Mouse (Mus musculus): Measurements from ENCODE around the gene Olfr191. TPM values are rescaled to one million over a fixed set of nuclear protein-coding genes. Genes with fewer than 3 reads are reported as not detected.
"Not testable (repeated sequence)": the region's sequence is repeated elsewhere in the genome, so short reads cannot be mapped to it uniquely, and the experiment has no call there.

Olfr191 gene
- not detected in 2 replicates for polyA plus RNA-seq (2016; fragmentation: Nextera tagmentation; extraction: Ambion mirVana)

DNA sequence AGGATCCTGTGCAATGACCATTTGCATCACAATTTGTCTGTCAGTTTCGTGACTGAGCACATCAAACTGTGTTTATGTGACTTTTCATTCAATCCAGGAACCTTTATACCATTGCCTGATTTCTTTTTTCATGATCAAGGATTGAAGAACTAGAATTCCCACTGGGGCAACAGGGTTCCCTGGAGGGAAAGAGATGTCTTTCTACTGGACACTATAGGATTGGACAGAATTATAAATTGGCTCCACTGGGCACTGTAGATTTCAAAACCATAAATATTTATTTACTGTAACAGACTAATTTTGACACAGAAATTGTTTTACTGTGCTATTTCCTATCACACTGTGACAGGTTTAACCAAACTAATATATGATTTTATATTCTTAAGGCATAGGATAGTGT is at the start of gene Olfr191:
Gene Olfr191, minus strand, starts transcription at position 101 of the 400 bp plus-strand sequence.
- H3K36me3 ChIP-seq; H3K9me3 ChIP-seq; DNase-seq (ENCODE audit: low spot score); H3K27ac ChIP-seq; H3K4me1 ChIP-seq; H3K27me3 ChIP-seq (ENCODE audit: insufficient read depth, poor library complexity, severe bottlenecking); H3K4me3 ChIP-seq: not testable (repeated sequence)
- WGBS, result 56% methylated on average over 1 of the region's 1 CpGs

GRCm38 (mm10) chr16:59130740-59131139 is 41.1 kb upstream of the Olfr191 start:
- DNase-seq (ENCODE audit: low spot score), result no peak
- H3K4me3 ChIP-seq, result no peak overlapping the region
- 73% methylated on average over 1 of the region's 1 CpGs for WGBS

DNA sequence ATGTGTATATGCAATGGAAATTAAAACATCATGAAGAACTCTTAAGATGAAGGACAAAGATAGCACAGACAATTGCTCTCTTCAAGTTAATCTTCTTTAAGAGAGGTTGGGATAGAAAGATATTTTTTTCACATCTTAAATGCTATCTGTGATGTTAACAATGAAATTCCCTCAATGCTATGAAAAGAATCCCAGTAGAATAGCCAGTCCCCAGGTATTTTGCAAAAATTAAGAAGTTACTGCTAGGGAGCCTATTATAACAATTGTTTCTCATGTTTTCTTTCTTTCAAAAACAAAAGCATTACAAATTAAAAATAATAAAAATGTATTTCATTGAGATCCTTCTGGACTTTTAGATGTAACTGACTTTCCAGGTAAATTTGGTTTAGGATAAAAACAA is 31.3 kb upstream of the Olfr191 start, which contains the start of gene Olfr194:
Gene Olfr194, minus strand, starts transcription at position 101 of the 400 bp plus-strand sequence.
- H3K27ac ChIP-seq, result no peak within 1 kb of the TSS
- DNase-seq (ENCODE audit: low spot score), result no peak
- H3K4me3 ChIP-seq, result no peak within 1 kb of the TSS

More at GRCm38 (mm10) chr16:59130740-59131139, 41.1 kb upstream of the Olfr191 start:
- H3K27ac ChIP-seq, result no peak overlapping the region
- H3K9me3 ChIP-seq, result 0 out of 2 replicates have a peak, but pooled peaks cover 5% of the 10 kb centered on the region
- H3K27me3 ChIP-seq (ENCODE audit: insufficient read depth, poor library complexity, severe bottlenecking), result no peaks in the 10 kb centered on the region
- no peaks in the 10 kb centered on the region for H3K36me3 ChIP-seq
- H3K4me1 ChIP-seq, result no peaks in the 10 kb centered on the region

GRCm38 (mm10) chr16:59111781-59112180 is 22.2 kb upstream of the Olfr191 start, which contains the start of gene Olfr193:
Olfr193 (minus strand) TSS chr16:59111881.
- Histone ChIP-seq H3K36me3 (no peaks in the 10 kb centered on the region), H3K4me3 (no peak within 1 kb of the TSS), H3K4me1 (no peaks in the 10 kb centered on the region), H3K27ac (no peak within 1 kb of the TSS), H3K27me3 (ENCODE audit: insufficient read depth, poor library complexity, severe bottlenecking) (no peaks in the 10 kb centered on the region), H3K9me3 (peaks cover 8% of the 10 kb centered on the region; the same call in 1 of the 2 replicates)
- 76% methylated on average over 1 of the region's 1 CpGs for WGBS
- no peak for DNase-seq (ENCODE audit: low spot score)

More for the DNA sequence above, 31.3 kb upstream of the Olfr191 start, which contains the start of gene Olfr194:
- Histone ChIP-seq H3K4me1 (no peaks in the 10 kb centered on the region), H3K9me3 (peaks cover 4% of the 10 kb centered on the region; the same call in 1 of the 2 replicates), H3K27me3 (ENCODE audit: insufficient read depth, poor library complexity, severe bottlenecking) (no peaks in the 10 kb centered on the region), H3K36me3 (no peaks in the 10 kb centered on the region)

- not testable (repeated sequence) for H3K4me1 ChIP-seq; H3K9me3 ChIP-seq; H3K27me3 ChIP-seq (ENCODE audit: insufficient read depth, poor library complexity, severe bottlenecking); H3K4me3 ChIP-seq; H3K27ac ChIP-seq; DNase-seq (ENCODE audit: low spot score); H3K36me3 ChIP-seq
- 50% methylated on average over 5 of the region's 5 CpGs for WGBS
These were observed 18.9 kb upstream of the Olfr191 start for GRCm38 (mm10) chr16:59108522-59108921.

DNA sequence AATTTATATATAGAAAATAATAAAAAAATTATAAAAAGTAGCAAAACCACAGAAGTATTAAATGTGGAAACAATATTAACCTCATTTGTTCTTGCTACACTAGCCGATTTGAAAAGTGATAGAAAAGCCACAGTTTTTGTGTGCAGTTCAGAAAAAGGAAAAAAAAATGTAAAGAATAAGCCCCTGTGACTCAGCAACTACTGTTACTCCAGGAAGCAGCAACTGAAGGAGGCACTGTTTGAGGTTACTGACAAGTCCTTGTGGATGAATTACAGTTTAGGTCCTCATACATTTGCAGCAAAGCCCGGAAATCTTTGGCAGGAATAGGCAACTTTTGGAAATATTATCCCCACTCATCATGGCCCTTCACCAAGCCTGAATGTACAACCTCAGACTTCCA is 15.7 kb upstream of the Olfr191 start:
- WGBS, result 72% methylated on average over 2 of the region's 2 CpGs
- Histone ChIP-seq H3K27ac (no peak overlapping the region), H3K27me3 (ENCODE audit: insufficient read depth, poor library complexity, severe bottlenecking) (no peaks in the 10 kb centered on the region), H3K36me3 (no peaks in the 10 kb centered on the region), H3K9me3 (no peaks in the 10 kb centered on the region), H3K4me1 (no peaks in the 10 kb centered on the region), H3K4me3 (no peak overlapping the region)
- no peak for DNase-seq (ENCODE audit: low spot score)

DNA sequence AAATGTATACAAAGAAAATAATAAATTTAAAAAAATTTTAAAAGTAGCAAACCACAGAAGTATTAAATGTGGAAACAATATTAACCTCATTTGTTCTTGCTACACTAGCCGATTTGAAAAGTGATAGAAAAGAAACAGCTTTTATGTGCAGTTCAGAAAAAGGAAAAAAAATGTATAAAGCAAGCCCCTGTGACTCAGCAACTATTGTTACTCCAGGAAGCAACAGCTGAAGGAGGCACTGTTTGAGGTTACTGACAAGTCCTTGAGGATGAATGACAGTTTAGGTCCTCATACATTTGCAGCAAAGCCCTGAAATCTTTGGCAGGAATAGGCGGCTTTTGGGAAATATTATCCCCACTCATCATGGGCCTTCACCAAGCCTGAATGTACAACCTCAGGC is 8.5 kb downstream of the Olfr191 start:
- H3K9me3 ChIP-seq; H3K4me3 ChIP-seq; DNase-seq (ENCODE audit: low spot score); H3K27me3 ChIP-seq (ENCODE audit: insufficient read depth, poor library complexity, severe bottlenecking); H3K4me1 ChIP-seq; H3K27ac ChIP-seq; H3K36me3 ChIP-seq: not testable (repeated sequence)
- 80% methylated on average over 2 of the region's 2 CpGs for WGBS

- Histone ChIP-seq H3K27ac (no peak within 1 kb of the TSS), H3K4me3 (no peak within 1 kb of the TSS), H3K9me3 (no peaks in the 10 kb centered on the region), H3K36me3 (no peaks in the 10 kb centered on the region), H3K27me3 (ENCODE audit: insufficient read depth, poor library complexity, severe bottlenecking) (no peaks in the 10 kb centered on the region), H3K4me1 (no peaks in the 10 kb centered on the region)
- no peak for DNase-seq (ENCODE audit: low spot score)
- WGBS, result 80% methylated on average over 5 of the region's 5 CpGs
These were observed 11.7 kb downstream of the Olfr191 start, which contains the start of gene Olfr190 for GRCm38 (mm10) chr16:59077905-59078304. Olfr190 (minus strand) TSS chr16:59078005.

- Histone ChIP-seq H3K36me3 (no peaks in the 10 kb centered on the region), H3K4me3 (no peak overlapping the region), H3K4me1 (no peaks in the 10 kb centered on the region), H3K9me3 (no peaks in the 10 kb centered on the region), H3K27me3 (ENCODE audit: insufficient read depth, poor library complexity, severe bottlenecking) (no peaks in the 10 kb centered on the region), H3K27ac (no peak overlapping the region)
- DNase-seq (ENCODE audit: low spot score), result no peak
- 92% methylated on average over 1 of the region's 1 CpGs for WGBS
These were observed 16.1 kb downstream of the Olfr191 start for GRCm38 (mm10) chr16:59073520-59073919.

DNA sequence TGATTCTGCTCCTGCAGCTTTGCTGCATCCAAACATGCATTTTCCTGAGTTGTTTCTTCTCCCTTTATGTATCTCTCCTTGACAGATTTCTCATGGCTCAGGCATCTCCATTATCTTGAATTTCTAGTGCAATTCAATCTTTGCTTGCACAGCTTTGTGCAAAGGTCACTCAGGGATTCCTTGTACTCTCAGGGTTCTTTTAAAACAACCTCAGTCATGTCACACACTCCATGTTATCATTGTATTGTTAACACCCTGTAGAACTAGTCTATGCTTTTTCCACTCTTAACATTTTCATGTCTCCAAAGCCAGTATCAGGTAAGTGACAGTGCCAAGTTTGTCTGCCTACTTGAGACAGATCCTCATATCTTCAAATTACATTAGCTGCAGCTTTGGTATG is 17.9 kb downstream of the Olfr191 start:
- H3K4me1 ChIP-seq, result no peaks in the 10 kb centered on the region
- H3K9me3 ChIP-seq, result no peaks in the 10 kb centered on the region

DNA sequence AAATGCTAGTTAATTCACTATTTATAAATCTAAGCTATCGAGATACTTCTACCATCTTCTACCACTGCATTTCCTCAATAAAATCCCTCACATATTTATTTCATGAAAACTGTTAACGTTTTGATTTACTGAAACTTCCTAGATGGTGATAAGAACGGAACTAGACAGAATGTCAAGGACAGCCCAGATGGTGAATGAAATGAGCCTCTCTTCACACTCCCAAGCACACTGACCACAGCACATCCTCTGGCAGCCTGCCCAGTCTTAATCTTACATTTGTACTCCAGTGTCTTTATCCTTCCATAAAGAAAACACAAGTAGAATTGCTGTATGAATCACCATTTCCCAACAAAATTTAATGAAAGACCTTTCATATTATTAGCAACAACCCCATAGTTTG is 27.2 kb downstream of the Olfr191 start:
- H3K4me1 ChIP-seq; H3K27me3 ChIP-seq (ENCODE audit: insufficient read depth, poor library complexity, severe bottlenecking); H3K27ac ChIP-seq; DNase-seq (ENCODE audit: low spot score); H3K36me3 ChIP-seq; H3K4me3 ChIP-seq; H3K9me3 ChIP-seq: not testable (repeated sequence)
- WGBS, result 62% methylated on average over 3 of the region's 3 CpGs

More for the DNA sequence above, 17.9 kb downstream of the Olfr191 start:
- no peak overlapping the region for H3K4me3 ChIP-seq
- no peak overlapping the region for H3K27ac ChIP-seq
- DNase-seq (ENCODE audit: low spot score), result no peak
- H3K36me3 ChIP-seq, result no peaks in the 10 kb centered on the region
- no peaks in the 10 kb centered on the region for H3K27me3 ChIP-seq (ENCODE audit: insufficient read depth, poor library complexity, severe bottlenecking)

DNA sequence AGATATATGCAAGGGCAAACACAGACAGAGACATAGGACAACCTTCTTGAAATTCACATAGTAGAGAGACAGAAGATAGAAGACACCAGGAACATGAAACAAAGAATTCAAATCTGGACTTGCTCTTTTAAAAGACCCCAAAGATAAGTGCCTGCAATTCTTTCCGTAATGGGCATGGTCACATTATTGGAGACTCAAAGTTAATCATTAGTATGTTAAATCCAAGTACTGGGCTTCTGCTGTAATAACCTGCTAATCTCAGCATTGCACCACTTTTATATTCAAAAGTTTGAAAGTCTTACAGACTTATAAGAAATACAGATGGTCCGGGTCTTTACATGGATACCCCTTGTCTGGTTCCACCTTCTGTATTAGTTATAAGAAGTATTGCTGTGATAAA is 40.3 kb downstream of the Olfr191 start:
- not testable (repeated sequence) for H3K4me1 ChIP-seq; DNase-seq (ENCODE audit: low spot score); H3K9me3 ChIP-seq; H3K36me3 ChIP-seq; H3K27ac ChIP-seq; H3K4me3 ChIP-seq; H3K27me3 ChIP-seq (ENCODE audit: insufficient read depth, poor library complexity, severe bottlenecking)
- WGBS, result 87% methylated on average over 2 of the region's 2 CpGs

DNA sequence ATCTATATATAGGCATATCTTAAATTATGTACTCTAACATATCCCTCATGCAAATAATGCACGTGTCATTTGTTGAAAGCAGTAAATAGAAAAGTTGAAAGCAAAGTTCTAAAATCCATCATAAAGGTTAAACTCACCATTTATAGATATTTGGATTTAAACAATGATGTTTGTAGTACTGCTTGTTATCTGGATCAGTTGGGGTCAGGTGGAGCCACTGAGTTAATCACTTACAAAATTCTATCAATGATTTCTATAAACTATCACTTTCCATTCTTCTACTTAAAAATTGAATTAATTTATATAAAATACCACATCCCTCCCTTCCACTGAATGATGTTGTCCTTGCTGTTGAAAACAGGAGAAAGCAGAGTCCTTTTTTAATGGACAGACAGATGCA is 40.8 kb downstream of the Olfr191 start:
- no peaks in the 10 kb centered on the region for H3K4me1 ChIP-seq
- H3K27ac ChIP-seq, result no peak overlapping the region
- no peaks in the 10 kb centered on the region for H3K27me3 ChIP-seq (ENCODE audit: insufficient read depth, poor library complexity, severe bottlenecking)
- 74% methylated on average over 1 of the region's 1 CpGs for WGBS
- DNase-seq (ENCODE audit: low spot score), result no peak
- no peaks in the 10 kb centered on the region for H3K36me3 ChIP-seq
- no peak overlapping the region for H3K4me3 ChIP-seq
- no peaks in the 10 kb centered on the region for H3K9me3 ChIP-seq

- Histone ChIP-seq H3K9me3 (no peaks in the 10 kb centered on the region), H3K27me3 (ENCODE audit: insufficient read depth, poor library complexity, severe bottlenecking) (no peaks in the 10 kb centered on the region), H3K27ac (no peak overlapping the region), H3K4me1 (no peaks in the 10 kb centered on the region), H3K4me3 (no peak overlapping the region), H3K36me3 (no peaks in the 10 kb centered on the region)
- 57% methylated on average over 4 of the region's 4 CpGs for WGBS
- no peak for DNase-seq (ENCODE audit: low spot score)
These were observed 42.0 kb downstream of the Olfr191 start for GRCm38 (mm10) chr16:59047579-59047978.

Data from heart, embryonic 10.5 days (tissue).